Mouse (Mus musculus) lung, adult 2 months (tissue): ENCODE data around the gene Fn1. TPM values are rescaled to one million over a fixed set of nuclear protein-coding genes. Genes with fewer than 3 reads are reported as not detected.
A peak's percentile ranks its signal among the peaks of the same experiment; 100 is the strongest.

Experiments
- DNase-seq: peaks from one replicate; pipeline ENCODE4 v3.0.0; 2022
- H3K4me1 ChIP-seq: fragments of 200-500 bp; 2 replicates; pipeline ENCODE4 v1.6.1; 2011; ENCODE audit warnings: low read length; ENCODE audit not compliant: control insufficient read depth, insufficient read depth
- H3K4me3 ChIP-seq: fragments of 200-500 bp; replicated peaks from 2 replicates; pipeline ENCODE3; 2011; ENCODE audit warnings: low read depth, mild to moderate bottlenecking, control low read depth, low read length; ENCODE audit errors: extremely low read depth
- CTCF ChIP-seq: fragments of 200-500 bp; IDR thresholded peaks from 2 replicates; pipeline ENCODE4 v1.5.1; 2011; ENCODE audit warnings: mild to moderate bottlenecking, low read length, control low read depth; ENCODE audit not compliant: insufficient read depth
- POLR2A ChIP-seq: fragments of 200-500 bp; IDR thresholded peaks from 2 replicates; pipeline ENCODE4 v1.6.1; 2011; ENCODE audit warnings: low read depth, mild to moderate bottlenecking, control low read depth, low read length, borderline replicate concordance; ENCODE audit errors: extremely low read depth
- WGBS: fragments of 180-500 bp; shearing (Covaris S2); methylation state at CpG from one replicate; pipeline ENCODE4 v1.1.7; 2018; 5-methylcytosine and 5-hydroxymethylcytosine counted together
- polyA plus RNA-seq: library from polyadenylated mRNA; depleted of rRNA; stranded (reverse); fragments of >200 nt; gene quantifications from 2 replicates; pipeline ENCODE4 v1.2.3, GENCODE M21; 2012

Fn1 gene
- polyA plus RNA-seq, 1 experiment = 177 TPM

DNA sequence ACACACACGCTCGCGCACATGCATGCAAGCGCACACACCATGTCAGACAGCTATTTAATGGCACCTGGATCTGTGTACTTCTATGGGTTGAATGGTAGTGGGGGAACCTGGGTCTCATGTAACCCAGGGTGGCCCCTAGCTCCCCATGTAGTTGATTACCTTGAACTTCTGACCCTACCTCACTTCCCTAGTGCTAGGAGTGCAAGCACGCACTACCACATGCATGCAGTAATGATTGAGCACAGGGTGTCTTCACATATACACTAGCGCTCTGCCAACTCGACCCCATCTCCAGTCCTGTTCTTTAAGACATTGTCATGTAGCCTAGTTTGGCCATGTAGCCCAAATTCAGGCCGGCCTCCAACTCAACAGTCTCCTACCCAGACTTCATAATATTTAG lies 69.7 kb downstream of the Fn1 start:
- no peak for DNase-seq

GRCm38 (mm10) chr1:71580408-71580807 lies 72.6 kb downstream of the Fn1 start:
- DNase-seq = no peak
- WGBS = 92% methylated on average over 12 of the region's 12 CpGs
- Histone ChIP-seq H3K4me3 (no peak overlapping the region), H3K4me1 (no peaks in the 10 kb centered on the region)
- TF ChIP-seq CTCF = no peak
- no peak for TF ChIP-seq POLR2A

More for the DNA sequence above, 69.7 kb downstream of the Fn1 start:
- no peak for TF ChIP-seq CTCF
- TF ChIP-seq POLR2A = no peak
- 93% methylated on average over 8 of the region's 8 CpGs for WGBS
- Histone ChIP-seq H3K4me3 (no peak overlapping the region), H3K4me1 (no peaks in the 10 kb centered on the region)

- TF ChIP-seq POLR2A = no peak
- no peaks in the 10 kb centered on the region for H3K4me1 ChIP-seq
- H3K4me3 ChIP-seq = no peak overlapping the region
- 70% methylated on average over 4 of the region's 4 CpGs for WGBS
- peak; percentile 6 for DNase-seq
Measured at GRCm38 (mm10) chr1:71579526-71579925, 73.5 kb downstream of the Fn1 start.

DNA sequence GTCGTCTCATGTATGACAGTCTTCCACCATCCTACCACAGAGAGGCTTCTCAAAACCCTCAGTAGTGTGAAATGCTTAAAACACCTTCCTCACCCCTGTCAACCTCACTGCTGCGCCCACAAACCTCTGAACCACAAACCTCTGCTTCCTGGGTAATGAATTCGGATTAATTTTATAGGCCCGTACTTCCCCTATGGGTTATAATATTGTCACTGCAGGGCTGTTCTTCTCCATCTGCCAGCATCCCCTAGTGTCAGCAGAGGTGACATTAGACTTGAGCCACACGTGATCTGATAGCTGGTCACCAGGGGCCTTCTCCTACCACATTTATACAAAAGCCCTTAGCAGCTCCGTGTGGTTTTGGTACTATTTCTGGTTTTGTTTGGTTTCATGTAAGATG lies 76.2 kb downstream of the Fn1 start:
- 85% methylated on average over 6 of the region's 6 CpGs for WGBS
- no peak for TF ChIP-seq CTCF
- no peak for TF ChIP-seq POLR2A
- no peak for DNase-seq
- H3K4me1 ChIP-seq = no peaks in the 10 kb centered on the region
- H3K4me3 ChIP-seq = no peak overlapping the region

DNA sequence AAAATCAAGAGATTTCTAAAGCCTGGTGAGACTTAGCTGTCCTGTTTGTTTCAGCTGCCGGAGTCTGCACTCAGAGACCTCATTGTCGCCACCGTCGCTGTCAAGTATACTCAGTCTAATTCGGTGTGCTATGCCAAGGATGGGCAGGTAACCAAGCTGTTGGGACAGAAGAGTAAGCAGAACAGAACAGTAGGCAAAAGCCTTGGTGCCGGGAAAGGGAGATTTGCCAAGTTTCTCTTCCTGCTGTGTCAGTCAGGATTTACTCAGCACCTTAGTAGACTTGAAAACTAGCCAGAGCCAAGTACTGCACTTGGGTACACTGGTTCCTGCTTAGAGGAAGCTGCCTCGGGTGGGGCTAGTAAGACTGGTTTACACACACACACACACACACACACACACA lies 77.0 kb downstream of the Fn1 start:
- 64% methylated on average over 7 of the region's 7 CpGs for WGBS
- TF ChIP-seq POLR2A (no peak), CTCF (no peak)
- no peaks in the 10 kb centered on the region for H3K4me1 ChIP-seq
- no peak overlapping the region for H3K4me3 ChIP-seq
- peak; percentile 7 for DNase-seq

DNA sequence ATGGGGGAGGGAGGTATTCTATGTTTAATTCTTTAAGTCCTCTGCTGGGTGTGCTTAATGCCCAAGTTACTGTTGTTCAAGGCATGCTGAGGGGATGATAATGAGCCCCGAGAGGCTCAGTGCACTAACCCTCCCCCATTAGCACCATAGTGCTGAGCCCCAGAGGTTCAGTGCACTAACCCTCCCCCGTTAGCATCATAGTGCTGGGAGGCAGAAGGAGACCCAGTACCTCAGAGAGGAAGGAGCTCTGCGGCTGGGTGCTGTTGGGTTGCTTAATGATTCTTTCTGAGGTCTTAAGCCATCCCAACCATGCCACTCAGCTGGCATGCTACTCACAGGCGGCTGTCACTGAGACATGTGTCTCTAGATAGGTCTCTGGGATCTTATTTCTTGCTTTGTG lies 82.9 kb downstream of the Fn1 start:
- Histone ChIP-seq H3K4me1 (no peaks in the 10 kb centered on the region), H3K4me3 (no peak overlapping the region)
- WGBS = 95% methylated on average over 4 of the region's 4 CpGs
- no peak for TF ChIP-seq POLR2A
- no peak for TF ChIP-seq CTCF
- DNase-seq = no peak

GRCm38 (mm10) chr1:71567884-71568605 lies 85.0 kb downstream of the Fn1 start:
- no peak for DNase-seq
- no peak for TF ChIP-seq POLR2A
- no peak for TF ChIP-seq CTCF
- H3K4me1 ChIP-seq = no peaks in the 10 kb centered on the region
- 75% methylated on average over 16 of the region's 16 CpGs for WGBS
- no peak overlapping the region for H3K4me3 ChIP-seq

DNA sequence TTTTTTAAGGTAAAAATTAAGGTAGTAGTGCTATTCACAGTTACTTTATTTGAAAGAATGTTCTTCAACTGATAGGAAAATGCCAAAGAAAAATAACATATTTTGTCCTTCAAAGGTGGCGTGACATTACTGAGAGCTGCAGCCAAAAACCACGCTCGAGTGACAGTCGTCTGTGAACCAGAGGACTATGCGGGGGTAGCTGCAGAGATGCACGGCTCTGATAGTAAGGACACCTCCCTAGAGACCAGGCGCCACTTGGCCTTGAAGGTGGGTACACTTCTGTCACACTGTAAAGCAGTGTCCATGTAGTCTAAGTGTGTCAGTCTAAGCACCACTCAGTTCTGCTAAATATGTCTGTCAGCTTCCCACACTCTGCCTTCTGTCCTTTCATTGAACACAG lies 88.7 kb downstream of the Fn1 start:
- DNase-seq = no peak
- 92% methylated on average over 7 of the region's 7 CpGs for WGBS
- no peaks in the 10 kb centered on the region for H3K4me1 ChIP-seq
- TF ChIP-seq CTCF (no peak), POLR2A (no peak)
- no peak overlapping the region for H3K4me3 ChIP-seq

- no peak for DNase-seq
- WGBS = 98% methylated on average over 4 of the region's 4 CpGs
- TF ChIP-seq CTCF (no peak), POLR2A (no peak)
- no peak overlapping the region for H3K4me3 ChIP-seq
- H3K4me1 ChIP-seq = peaks cover 2% of the 10 kb centered on the region; the same call in 1 of the 2 replicates
Measured at GRCm38 (mm10) chr1:71560626-71561025, 92.4 kb downstream of the Fn1 start.

- TF ChIP-seq CTCF = no peak
- TF ChIP-seq POLR2A = peak; percentile 60; the same call in 1 of the 2 replicates
- 1% methylated on average over 55 of the region's 55 CpGs for WGBS
- peaks cover 2% of the 10 kb centered on the region; the same call in 1 of the 2 replicates for H3K4me1 ChIP-seq
- H3K4me3 ChIP-seq = peak within 1 kb of the TSS; percentile 78
- DNase-seq = peak; percentile 87
Measured at GRCm38 (mm10) chr1:71556688-71557612, 96.0 kb downstream of the Fn1 start, which contains the start of gene Atic. Gene Atic (plus strand): TSS chr1:71557150.
